Mouse (Mus musculus): ENCODE results near the gene Serpini1. TPM values are rescaled to one million over a fixed set of nuclear protein-coding genes. Genes with fewer than 3 reads are reported as not detected.

Gene Serpini1
- polyA plus RNA-seq, 1 experiment: 0.97 TPM

DNA sequence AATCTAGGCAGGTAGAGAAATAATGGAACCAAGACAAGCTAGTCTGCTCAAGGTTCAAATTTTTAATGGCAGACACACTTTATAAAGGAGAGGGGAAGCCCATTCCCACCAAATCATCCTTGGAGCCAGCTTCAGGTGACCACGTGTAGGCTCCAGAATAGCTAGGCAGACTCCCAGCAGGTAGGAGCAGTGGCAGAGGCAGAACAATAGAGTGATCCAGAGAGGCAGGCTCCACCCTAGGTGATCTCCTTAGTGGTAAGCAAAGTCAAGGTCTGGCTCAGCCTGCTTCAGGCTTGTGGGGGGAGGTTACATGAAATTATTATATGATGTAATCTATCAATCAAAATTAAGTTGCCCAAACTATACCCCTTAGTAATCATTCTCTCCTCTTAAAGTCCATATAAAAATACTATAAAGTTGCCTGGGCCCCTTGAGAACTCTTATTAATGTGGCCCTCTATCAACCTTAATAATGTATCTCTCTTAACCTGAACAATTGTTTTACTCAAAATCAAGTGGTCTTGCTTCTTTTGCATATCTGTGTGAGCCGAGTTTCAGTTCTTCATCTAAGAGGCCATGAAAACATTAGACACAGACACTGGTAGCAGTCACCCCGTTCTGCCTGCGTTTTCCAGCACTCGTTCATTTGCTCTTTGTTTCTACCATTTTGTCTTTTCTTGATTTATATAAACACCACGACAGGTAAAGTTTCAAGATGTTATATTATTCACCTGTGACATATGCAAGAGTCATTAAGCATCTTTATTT, 98.4 kb downstream of the Serpini1 start:
- 80% methylated on average over 6 of the region's 6 CpGs for WGBS
- Histone ChIP-seq H3K4me1 (ENCODE audit: control insufficient read depth, insufficient read depth, low read length) (no peaks in the 10 kb centered on the region), H3K4me3 (ENCODE audit: insufficient read depth, low read depth, low read length) (no peak overlapping the region), H3K36me3 (ENCODE audit: control insufficient read depth, insufficient read depth, low read length) (no peaks in the 10 kb centered on the region), H3K27me3 (replicated peaks; ENCODE audit: control insufficient read depth, insufficient read depth, low read length) (no peaks in the 10 kb centered on the region), H3K27ac (ENCODE audit: insufficient read depth, low read depth, low read length) (no peak overlapping the region)
- no peak for DNase-seq
- TF ChIP-seq CTCF (conservative IDR thresholded peaks at IDR 0.05; ENCODE audit: insufficient read depth, insufficient read length, low read depth, low read length) (no peak), POLR2A (IDR thresholded peaks at IDR 0.05; ENCODE audit: low read depth, low read length) (no peak)

DNA sequence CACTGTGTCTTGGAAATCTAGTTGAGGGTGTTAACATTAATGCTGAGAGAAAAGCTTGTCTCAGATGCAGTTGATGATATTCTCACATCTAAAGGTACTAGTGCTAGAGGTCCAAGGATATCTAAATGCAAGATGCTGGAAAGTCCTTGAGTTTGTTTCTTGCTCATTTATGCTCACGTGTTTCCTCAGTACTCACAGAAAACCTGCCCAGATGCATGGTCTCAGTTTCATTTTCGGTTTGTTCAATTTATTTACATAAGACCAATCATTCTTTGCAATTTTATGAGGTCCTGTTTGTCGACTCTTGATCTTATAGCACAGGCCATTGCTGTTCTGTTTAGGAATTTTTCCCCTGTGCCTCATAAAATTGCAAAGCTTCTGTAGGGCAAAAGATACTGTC, 109.6 kb downstream of the Serpini1 start:
- no peak for TF ChIP-seq CTCF (conservative IDR thresholded peaks at IDR 0.05; ENCODE audit: insufficient read depth, insufficient read length, low read depth, low read length)
- no peak for TF ChIP-seq POLR2A (IDR thresholded peaks at IDR 0.05; ENCODE audit: low read depth, low read length)
- Histone ChIP-seq H3K27me3 (replicated peaks; ENCODE audit: control insufficient read depth, insufficient read depth, low read length) (no peaks in the 10 kb centered on the region), H3K4me1 (ENCODE audit: control insufficient read depth, insufficient read depth, low read length) (no peaks in the 10 kb centered on the region), H3K36me3 (ENCODE audit: control insufficient read depth, insufficient read depth, low read length) (no peaks in the 10 kb centered on the region), H3K4me3 (ENCODE audit: insufficient read depth, low read depth, low read length) (no peak overlapping the region), H3K27ac (ENCODE audit: insufficient read depth, low read depth, low read length) (no peak overlapping the region)
- 62% methylated on average over 3 of the region's 3 CpGs for WGBS
- no peak for DNase-seq

DNA sequence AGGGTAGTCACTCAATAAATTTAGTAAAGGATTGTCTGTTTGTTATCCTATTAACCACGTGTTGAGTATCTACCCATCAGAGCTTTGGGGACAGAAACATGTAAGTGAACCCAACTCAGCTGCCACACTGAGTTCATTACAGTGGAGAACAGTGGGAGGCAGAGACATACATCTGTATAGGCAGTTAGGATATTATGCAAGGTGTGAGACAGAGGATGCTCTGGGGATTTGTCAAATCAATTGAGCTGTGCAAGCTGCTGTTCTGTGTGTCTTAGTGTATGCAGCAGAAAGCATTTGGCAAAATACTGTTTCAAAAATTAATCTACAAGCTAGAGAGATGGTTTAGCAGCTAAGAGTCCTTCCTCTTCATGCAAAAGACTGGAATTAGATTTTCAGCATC, 113.1 kb downstream of the Serpini1 start:
- no peak overlapping the region for H3K27ac ChIP-seq (ENCODE audit: insufficient read depth, low read depth, low read length)
- TF ChIP-seq CTCF (conservative IDR thresholded peaks at IDR 0.05; ENCODE audit: insufficient read depth, insufficient read length, low read depth, low read length) (no peak), POLR2A (IDR thresholded peaks at IDR 0.05; ENCODE audit: low read depth, low read length) (no peak)
- 55% methylated on average over 1 of the region's 1 CpGs for WGBS
- H3K27me3 ChIP-seq (replicated peaks; ENCODE audit: control insufficient read depth, insufficient read depth, low read length): no peaks in the 10 kb centered on the region
- no peaks in the 10 kb centered on the region for H3K4me1 ChIP-seq (ENCODE audit: control insufficient read depth, insufficient read depth, low read length)
- DNase-seq: no peak
- H3K36me3 ChIP-seq (ENCODE audit: control insufficient read depth, insufficient read depth, low read length): no peaks in the 10 kb centered on the region
- no peak overlapping the region for H3K4me3 ChIP-seq (ENCODE audit: insufficient read depth, low read depth, low read length)

DNA sequence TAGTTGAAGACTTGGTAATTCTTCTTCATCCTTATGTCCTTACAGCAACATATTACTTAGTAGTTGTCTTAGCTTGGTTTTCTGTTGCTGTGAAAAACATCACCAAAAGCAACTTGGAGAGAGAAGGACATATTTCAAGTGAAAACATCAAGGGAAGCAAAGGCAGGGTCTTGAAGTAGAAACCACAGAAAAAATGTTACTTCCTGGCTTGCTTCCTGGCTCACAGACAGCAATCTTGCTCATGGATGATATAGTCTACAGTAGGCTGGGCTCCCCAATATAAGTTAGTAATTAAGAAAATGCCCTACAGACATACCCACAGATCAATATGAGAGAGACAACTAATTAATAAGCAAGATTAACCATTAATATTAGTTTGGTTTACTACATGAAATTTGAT, 125.5 kb downstream of the Serpini1 start:
- no peak for DNase-seq
- TF ChIP-seq POLR2A (IDR thresholded peaks at IDR 0.05; ENCODE audit: low read depth, low read length) (no peak), CTCF (conservative IDR thresholded peaks at IDR 0.05; ENCODE audit: insufficient read depth, insufficient read length, low read depth, low read length) (no peak)
- Histone ChIP-seq H3K36me3 (ENCODE audit: control insufficient read depth, insufficient read depth, low read length) (no peaks in the 10 kb centered on the region), H3K27ac (ENCODE audit: insufficient read depth, low read depth, low read length) (no peak overlapping the region), H3K4me3 (ENCODE audit: insufficient read depth, low read depth, low read length) (no peak overlapping the region), H3K4me1 (ENCODE audit: control insufficient read depth, insufficient read depth, low read length) (no peaks in the 10 kb centered on the region), H3K27me3 (replicated peaks; ENCODE audit: control insufficient read depth, insufficient read depth, low read length) (no peaks in the 10 kb centered on the region)

DNA sequence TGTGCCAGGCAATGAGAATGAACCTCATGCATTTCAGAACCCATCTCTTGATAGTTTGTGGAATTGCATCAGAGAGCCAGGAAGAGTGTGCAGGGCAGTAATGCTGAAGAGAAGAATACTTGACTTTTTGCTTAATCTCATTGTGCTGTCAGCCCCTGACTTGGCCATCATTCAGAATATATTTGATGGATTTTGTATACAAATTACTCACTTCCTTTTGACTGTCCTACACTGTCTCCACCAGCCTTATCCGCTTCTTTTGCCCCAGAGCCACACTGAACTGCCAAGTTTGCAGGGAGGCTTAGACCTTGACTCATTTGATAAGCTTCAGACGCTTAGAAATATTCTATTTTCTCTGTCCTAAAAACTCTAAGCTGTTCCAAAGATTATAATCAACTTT, 129.4 kb downstream of the Serpini1 start:
- 54% methylated on average over 2 of the region's 2 CpGs for WGBS
- no peaks in the 10 kb centered on the region for H3K4me1 ChIP-seq (ENCODE audit: control insufficient read depth, insufficient read depth, low read length)
- DNase-seq: no peak
- H3K4me3 ChIP-seq (ENCODE audit: insufficient read depth, low read depth, low read length): no peak overlapping the region
- no peaks in the 10 kb centered on the region for H3K36me3 ChIP-seq (ENCODE audit: control insufficient read depth, insufficient read depth, low read length)
- no peak overlapping the region for H3K27ac ChIP-seq (ENCODE audit: insufficient read depth, low read depth, low read length)
- TF ChIP-seq POLR2A (IDR thresholded peaks at IDR 0.05; ENCODE audit: low read depth, low read length): no peak
- TF ChIP-seq CTCF (conservative IDR thresholded peaks at IDR 0.05; ENCODE audit: insufficient read depth, insufficient read length, low read depth, low read length): no peak
- H3K27me3 ChIP-seq (replicated peaks; ENCODE audit: control insufficient read depth, insufficient read depth, low read length): no peaks in the 10 kb centered on the region

DNA sequence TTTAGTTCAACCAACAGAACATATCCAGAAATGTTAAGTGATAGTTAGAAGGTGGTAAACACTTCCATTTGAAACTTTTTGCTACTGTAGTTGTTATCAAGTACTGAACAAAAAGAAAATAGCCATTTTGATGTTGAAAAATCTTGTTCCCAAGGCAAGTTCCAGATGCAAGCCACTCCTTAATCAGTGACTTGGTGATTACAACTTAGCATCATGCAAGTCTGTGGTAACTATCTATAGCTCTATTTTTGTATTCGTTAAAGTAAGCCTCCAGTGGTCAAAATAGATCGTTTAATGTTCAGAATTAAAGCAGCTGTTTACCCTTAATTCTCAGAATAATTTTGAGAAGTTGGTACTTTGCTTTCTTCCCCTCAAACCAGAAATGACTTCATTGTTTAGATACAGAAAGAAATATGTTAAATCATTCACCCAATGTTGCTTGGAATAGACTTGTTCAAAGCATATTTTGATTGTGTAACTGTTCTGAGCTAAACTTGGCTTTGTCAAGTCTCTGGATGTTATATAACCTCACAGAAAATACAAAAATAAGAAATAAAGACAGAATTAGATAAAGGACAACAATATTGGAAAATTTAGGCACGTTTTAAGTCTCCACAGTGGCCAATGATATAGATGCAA, 130.0 kb downstream of the Serpini1 start:
- no peak for DNase-seq
- TF ChIP-seq CTCF (conservative IDR thresholded peaks at IDR 0.05; ENCODE audit: insufficient read depth, insufficient read length, low read depth, low read length): no peak
- TF ChIP-seq POLR2A (IDR thresholded peaks at IDR 0.05; ENCODE audit: low read depth, low read length): no peak

DNA sequence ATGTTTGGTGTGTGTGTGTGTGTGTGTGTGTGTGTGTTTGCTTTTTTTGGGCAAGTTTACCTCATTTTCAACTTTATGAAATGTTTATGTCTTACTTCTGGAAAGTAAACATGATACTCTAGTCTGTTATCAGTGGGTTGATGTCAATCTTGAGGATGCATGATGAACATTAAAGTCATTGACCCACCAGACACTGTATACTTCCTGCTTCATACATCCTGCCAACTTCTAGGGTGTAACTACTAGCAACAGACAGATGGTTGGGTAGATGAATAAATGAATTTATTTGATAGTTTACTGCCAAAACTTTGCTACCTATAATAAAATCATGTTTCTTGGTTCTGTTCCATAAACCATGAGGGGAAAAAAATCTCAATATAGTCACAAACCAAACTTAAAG, 133.0 kb downstream of the Serpini1 start:
- DNase-seq: no peak
- Histone ChIP-seq H3K27me3 (replicated peaks; ENCODE audit: control insufficient read depth, insufficient read depth, low read length) (no peaks in the 10 kb centered on the region), H3K36me3 (ENCODE audit: control insufficient read depth, insufficient read depth, low read length) (no peaks in the 10 kb centered on the region), H3K4me3 (ENCODE audit: insufficient read depth, low read depth, low read length) (no peak overlapping the region), H3K4me1 (ENCODE audit: control insufficient read depth, insufficient read depth, low read length) (no peaks in the 10 kb centered on the region), H3K27ac (ENCODE audit: insufficient read depth, low read depth, low read length) (no peak overlapping the region)
- no peak for TF ChIP-seq CTCF (conservative IDR thresholded peaks at IDR 0.05; ENCODE audit: insufficient read depth, insufficient read length, low read depth, low read length)
- no peak for TF ChIP-seq POLR2A (IDR thresholded peaks at IDR 0.05; ENCODE audit: low read depth, low read length)

More for the DNA sequence above, 130.0 kb downstream of the Serpini1 start:
- Histone ChIP-seq H3K4me1 (ENCODE audit: control insufficient read depth, insufficient read depth, low read length) (no peaks in the 10 kb centered on the region), H3K27me3 (replicated peaks; ENCODE audit: control insufficient read depth, insufficient read depth, low read length) (no peaks in the 10 kb centered on the region), H3K36me3 (ENCODE audit: control insufficient read depth, insufficient read depth, low read length) (no peaks in the 10 kb centered on the region), H3K4me3 (ENCODE audit: insufficient read depth, low read depth, low read length) (no peak overlapping the region), H3K27ac (ENCODE audit: insufficient read depth, low read depth, low read length) (no peak overlapping the region)
- WGBS: 65% methylated on average over 3 of the region's 3 CpGs

Measured in kidney, adult 2 months (tissue).